Mouse (Mus musculus) lung, postnatal 0 days (tissue): ENCODE data around the gene Med13l.

Experiments
- CTCF ChIP-seq: IDR thresholded peaks from 2 replicates; pipeline ENCODE4 v1.5.1; 2016; ENCODE audit warnings: antibody characterized with exemption, mild to moderate bottlenecking
- EP300 ChIP-seq: IDR thresholded peaks from 2 replicates; pipeline ENCODE4 v1.6.1; 2016; ENCODE audit warnings: antibody characterized with exemption, mild to moderate bottlenecking, control low read depth

- TF ChIP-seq CTCF (no peak), EP300 (no peak)
Measured at GRCm38 (mm10) chr5:118808946-118809345, 248.5 kb downstream of the Med13l start.
